Mouse (Mus musculus) central nervous system, embryonic 14 days (tissue): ENCODE results near the gene Dusp19. TPM values are rescaled to one million over a fixed set of nuclear protein-coding genes. Genes with fewer than 3 reads are reported as not detected.

Experiments
- polyA plus RNA-seq: library from polyadenylated mRNA; depleted of rRNA; stranded (reverse); fragments of >200 nt; gene quantifications from 2 replicates; pipeline ENCODE4 v1.2.3, GENCODE M21; 2012; rRNA removed

The Dusp19 gene
- 13.5 and 14.1 TPM in 2 replicates for polyA plus RNA-seq

GRCm38 (mm10) chr2:80616854-80617737, at the start of gene Dusp19, which contains the start of gene Nup35:
Gene Dusp19, plus strand, starts transcription at chr2:80617045.
Gene Nup35, plus strand, starts transcription at chr2:80617236.

GRCm38 (mm10) chr2:80581043-80581711, 35.7 kb upstream of the Dusp19 start, which contains the start of gene Nckap1:
Gene Nckap1, minus strand, starts transcription at chr2:80581380.

Other genes starting within 250 kb of the Dusp19 start
- gene Frzb, start 169.4 kb upstream of the Dusp19 start, polyA plus RNA-seq = 3.5 and 7.9 TPM in 2 replicates
- gene Nckap1, start 35.7 kb upstream of the Dusp19 start, polyA plus RNA-seq = 90.5 and 99.0 TPM in 2 replicates
- 50.4 and 54.9 TPM in 2 replicates for gene Nup35, start 191 bp downstream of the Dusp19 start, polyA plus RNA-seq